ENCODE assay signal across 10 mouse cellular contexts in genomic region chr3:55572297-55572681, GRCm38 (mm10).
DNase-seq lines count a peak whose midpoint lies in the region; ATAC-seq lines count a peak whose summit lies in the region.
"Had no signal": no experiment of that assay in that cellular context is flagged by ENCODE, and none has a peak within 500 bp of the region (broad histone marks: within the 10 kb centered on the region; RNA-seq: fewer than 3 reads in every experiment).

No protein-coding gene starts in this region.

- no peaks in the 10 kb centered on the region for H3K36me3 ChIP-seq in neural tube, embryonic 11.5 days (ENCODE audit: control insufficient read depth, insufficient read depth, low read length)
- H3K36me3 ChIP-seq in forebrain, embryonic 15.5 days = no peaks in the 10 kb centered on the region
- no peaks in the 10 kb centered on the region for H3K36me3 ChIP-seq in midbrain, embryonic 10.5 days
- H3K36me3 ChIP-seq: heart, embryonic 13.5 days had no signal

- WGBS in neural tube, embryonic 11.5 days = 77% methylated on average over 4 of the region's 4 CpGs
- 62% methylated on average over 4 of the region's 4 CpGs for WGBS in forebrain, embryonic 15.5 days
- WGBS in midbrain, embryonic 10.5 days = 81% methylated on average over 4 of the region's 4 CpGs

- no peak overlapping the region for H3K9ac ChIP-seq in neural tube, embryonic 11.5 days (ENCODE audit: low read length)
- H3K9ac ChIP-seq in forebrain, embryonic 15.5 days (replicated peaks) = no peak overlapping the region
- H3K9ac ChIP-seq: heart, embryonic 13.5 days had no signal

- H3K4me2 ChIP-seq in neural tube, embryonic 11.5 days (ENCODE audit: low read depth) = no peak overlapping the region
- no peak overlapping the region for H3K4me2 ChIP-seq in forebrain, embryonic 15.5 days (replicated peaks)
- H3K4me2 ChIP-seq: heart, embryonic 13.5 days had no signal

- peak overlapping the region; percentile 50; the same call in 1 of the 2 replicates for H3K27ac ChIP-seq in neural tube, embryonic 11.5 days (ENCODE audit: low read depth, low read length)
- 0 out of 2 replicates have a peak overlapping the region, but pooled peaks have one; percentile 48 for H3K27ac ChIP-seq in forebrain, embryonic 15.5 days (replicated peaks)
- peak overlapping the region; percentile 65; the same call in 1 of the 2 replicates for H3K27ac ChIP-seq in midbrain, embryonic 10.5 days (replicated peaks)
- H3K27ac ChIP-seq: heart, embryonic 13.5 days had no signal

- ATAC-seq in neural tube, embryonic 11.5 days (ENCODE audit: insufficient read depth, low FRiP score, low TSS enrichment) = peak; percentile 38; the same call in 1 of the 2 replicates
- ATAC-seq in forebrain, embryonic 15.5 days (replicated peaks) = peak; percentile 55; the same call in 1 of the 2 replicates

- no peaks in the 10 kb centered on the region for H3K9me3 ChIP-seq in neural tube, embryonic 11.5 days (ENCODE audit: control insufficient read depth, low read length)
- no peaks in the 10 kb centered on the region for H3K9me3 ChIP-seq in forebrain, embryonic 15.5 days
- no peaks in the 10 kb centered on the region for H3K9me3 ChIP-seq in midbrain, embryonic 10.5 days (replicated peaks)

- no peak for DNase-seq in neural tube, embryonic 11.5 days (ENCODE audit: low spot score)
- no peak for DNase-seq in neural tube, embryonic 10.5 days (ENCODE audit: extremely low spot score, low spot score)
- DNase-seq in midbrain, embryonic 10.5 days (ENCODE audit: low spot score) = no peak
- DNase-seq in telencephalon, adult 2 months (ENCODE audit: low read depth, low spot score) = peak; percentile 21
- no peak for DNase-seq in urinary bladder, postnatal 25 days (ENCODE audit: low spot score)
- no peak for DNase-seq in spleen, adult 18-20 months
- DNase-seq: cerebellum, adult 9-10 months; lung, adult 2 months had no signal

- H3K4me1 ChIP-seq in neural tube, embryonic 11.5 days (ENCODE audit: control insufficient read depth, insufficient read depth, low read length) = 0 out of 2 replicates have a peak, but pooled peaks cover 6% of the 10 kb centered on the region
- peaks cover 15% of the 10 kb centered on the region for H3K4me1 ChIP-seq in forebrain, embryonic 15.5 days
- H3K4me1 ChIP-seq in midbrain, embryonic 10.5 days = peaks cover 25% of the 10 kb centered on the region
- H3K4me1 ChIP-seq: heart, embryonic 13.5 days had no signal

- no peak overlapping the region for H3K4me3 ChIP-seq in neural tube, embryonic 11.5 days (ENCODE audit: low read depth, low read length)
- H3K4me3 ChIP-seq in forebrain, embryonic 15.5 days = no peak overlapping the region
- H3K4me3 ChIP-seq in midbrain, embryonic 10.5 days = no peak overlapping the region
- H3K4me3 ChIP-seq: heart, embryonic 13.5 days had no signal

- no peaks in the 10 kb centered on the region for H3K27me3 ChIP-seq in neural tube, embryonic 11.5 days (ENCODE audit: control insufficient read depth, insufficient read depth, low read length)
- H3K27me3 ChIP-seq in forebrain, embryonic 15.5 days = no peaks in the 10 kb centered on the region
- no peaks in the 10 kb centered on the region for H3K27me3 ChIP-seq in midbrain, embryonic 10.5 days (ENCODE audit: low read depth, poor library complexity, severe bottlenecking)
- H3K27me3 ChIP-seq: heart, embryonic 13.5 days had no signal
